Mouse (Mus musculus): ENCODE data around the gene Bcar3.

Gene Bcar3

GRCm38 (mm10) chr3:122509534-122510239 lies 215.8 kb downstream of the Bcar3 start:
- peak; percentile 76 to 92 for DNase-seq (ENCODE audit: inconsistent age in 2 of 2, low spot score in 1 of 2)

DNA sequence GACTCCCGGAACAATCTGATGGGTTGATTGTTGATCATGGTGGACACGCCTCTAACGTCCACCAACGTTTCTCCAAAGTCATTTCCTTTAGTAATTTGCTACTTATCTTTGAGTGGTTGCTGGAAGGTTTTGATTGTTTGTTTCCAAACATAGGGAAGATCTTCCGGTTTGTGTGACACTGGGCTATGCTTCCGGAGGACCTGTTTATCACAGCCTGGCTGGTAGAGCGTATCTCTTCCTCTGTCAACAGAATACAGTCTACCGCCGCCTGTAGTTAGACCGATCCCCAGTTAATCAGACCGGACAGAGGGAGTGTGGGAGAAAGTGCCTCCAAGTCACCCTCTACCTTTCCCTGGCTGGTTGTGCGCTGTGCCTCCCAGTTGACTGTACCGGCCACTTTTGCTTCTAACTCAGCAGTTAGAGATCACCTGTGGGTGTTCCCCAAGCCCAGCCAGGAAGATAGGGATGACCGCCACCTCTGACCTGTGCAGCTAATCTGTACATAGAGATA lies 216.4 kb downstream of the Bcar3 start:
- DNase-seq (ENCODE audit: inconsistent age in 2 of 2, low spot score in 1 of 2): no peak

DNA sequence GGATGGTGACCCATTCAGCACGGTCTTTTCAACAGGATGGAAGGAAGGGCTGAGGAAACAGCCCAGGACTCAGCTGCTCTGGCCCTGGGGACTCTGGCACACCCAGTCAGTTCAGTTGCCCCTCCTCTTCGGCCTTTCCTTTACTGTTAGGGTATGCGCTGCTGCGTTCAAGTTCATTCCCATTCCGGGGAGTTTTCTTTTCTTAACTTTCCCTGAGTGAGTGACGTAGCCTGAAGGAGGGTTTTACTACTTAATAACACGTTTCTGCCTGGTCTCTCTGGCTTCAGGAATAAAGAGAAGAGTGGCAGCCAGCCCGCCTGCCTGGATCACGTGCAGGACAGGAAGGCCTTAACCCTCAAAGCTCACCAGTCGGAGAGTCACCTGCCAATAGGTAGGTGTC lies 217.0 kb downstream of the Bcar3 start:
- DNase-seq (ENCODE audit: inconsistent age in 2 of 2, low spot score in 1 of 2): no peak

DNA sequence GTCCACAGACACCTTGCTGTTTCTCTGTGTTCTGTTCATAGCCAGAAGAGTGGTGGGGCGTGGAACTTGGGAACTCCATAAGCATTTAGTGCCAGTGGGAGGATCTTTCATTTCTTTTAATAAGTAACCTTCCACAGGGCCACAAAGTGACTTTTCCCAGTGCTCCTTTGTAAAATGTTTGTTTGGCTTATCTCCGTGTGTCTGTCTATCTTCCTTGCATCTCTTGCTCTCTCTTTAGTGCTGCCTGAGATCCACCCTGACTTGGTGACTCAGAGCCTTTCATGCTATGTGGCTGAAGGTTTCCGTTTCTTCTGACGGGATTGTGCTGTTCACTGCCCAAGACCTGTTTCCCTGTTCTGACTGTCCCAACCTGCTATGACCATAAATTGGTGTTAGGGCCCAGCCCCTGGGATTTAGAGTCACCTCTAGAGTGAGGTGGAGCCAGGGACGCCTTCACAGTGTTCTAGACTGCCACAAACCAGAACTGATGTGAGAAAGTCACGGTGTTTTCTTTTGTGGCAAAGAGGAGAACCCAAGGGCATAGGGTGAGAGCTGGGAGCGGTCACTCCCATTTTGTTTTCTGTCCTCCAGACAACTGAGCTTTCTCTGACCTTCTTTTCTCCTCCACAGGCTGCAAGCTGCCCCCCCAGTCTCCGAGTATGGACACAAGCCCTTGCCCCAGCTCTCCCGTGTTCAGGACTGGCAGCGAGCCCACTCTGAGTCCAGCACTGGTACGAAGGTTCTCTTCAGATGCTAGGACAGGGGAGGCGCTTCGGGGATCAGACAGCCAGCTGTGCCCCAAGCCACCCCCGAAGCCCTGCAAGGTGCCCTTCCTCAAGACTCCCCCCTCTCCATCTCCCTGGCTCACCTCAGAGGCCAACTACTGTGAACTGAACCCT lies 218.0 kb downstream of the Bcar3 start:
- DNase-seq (ENCODE audit: inconsistent age in 2 of 2, low spot score in 1 of 2): peak in 1 of 2 experiments; percentile 70

GRCm38 (mm10) chr3:122512725-122513375 lies 218.9 kb downstream of the Bcar3 start:
- DNase-seq (ENCODE audit: inconsistent age in 2 of 2, low spot score in 1 of 2): no peak

DNA sequence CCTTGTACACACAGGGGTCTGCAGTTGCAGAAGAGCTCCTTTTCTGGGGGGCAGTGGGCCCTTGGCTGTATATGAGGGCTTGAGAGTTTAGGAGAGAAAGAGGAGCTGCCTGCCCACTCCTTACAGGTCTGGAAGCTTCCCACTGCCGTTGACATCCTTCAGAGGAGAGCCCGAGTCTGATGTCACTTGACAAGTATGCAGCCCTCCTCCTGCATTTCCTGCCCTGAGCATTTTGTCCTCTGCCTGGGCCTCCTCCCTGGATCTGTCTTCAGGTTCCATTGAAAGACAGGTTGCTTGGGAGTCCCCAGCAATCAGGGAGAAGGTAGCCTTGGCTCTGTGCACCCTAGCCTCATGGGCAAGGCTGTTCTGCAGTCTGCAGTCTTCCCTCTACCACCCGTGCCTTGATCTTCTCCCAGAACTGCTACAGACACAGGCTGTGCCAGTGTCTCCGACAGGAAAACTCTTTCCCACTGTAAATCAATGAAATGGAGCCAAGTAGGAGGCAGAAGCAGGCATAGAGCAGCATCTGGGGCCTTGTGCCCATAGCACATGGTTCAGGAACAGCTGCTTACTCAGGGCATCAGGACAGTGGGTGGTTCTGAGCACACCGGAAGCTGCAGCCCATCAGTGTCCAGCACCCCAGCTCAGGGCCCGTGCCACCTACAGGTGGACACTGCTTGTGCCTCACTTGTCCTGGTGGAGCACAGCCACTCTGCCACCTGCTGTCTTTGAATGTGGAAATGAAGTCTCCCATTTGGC lies 221.8 kb downstream of the Bcar3 start:
- DNase-seq (ENCODE audit: inconsistent age in 2 of 2, low spot score in 1 of 2): peak in 1 of 2 experiments; percentile 58

GRCm38 (mm10) chr3:122516327-122516695 lies 222.4 kb downstream of the Bcar3 start:
- DNase-seq (ENCODE audit: inconsistent age in 2 of 2, low spot score in 1 of 2): peak in 1 of 2 experiments; percentile 74

DNA sequence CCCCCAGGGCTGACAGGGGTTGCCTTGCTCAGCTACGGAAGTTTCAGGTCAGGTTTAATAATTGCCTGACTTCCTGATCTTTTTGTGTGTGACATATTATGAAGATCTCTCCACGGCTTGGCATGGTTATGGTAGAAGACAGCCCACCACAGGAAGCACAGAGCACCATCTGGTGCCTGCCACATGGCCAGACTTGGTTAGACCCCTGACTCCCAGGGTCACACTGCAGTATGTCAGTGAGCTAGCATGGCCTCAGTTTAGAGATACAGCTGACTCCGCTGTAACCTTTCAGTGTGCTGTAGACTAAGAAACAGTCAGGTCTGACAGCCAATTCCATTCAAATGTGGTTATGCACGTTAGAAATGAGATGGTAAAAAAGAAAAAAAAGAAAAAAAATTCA lies 223.8 kb downstream of the Bcar3 start:
- DNase-seq (ENCODE audit: inconsistent age in 2 of 2, low spot score in 1 of 2): no peak

- DNase-seq (ENCODE audit: inconsistent age in 2 of 2, low spot score in 1 of 2): no peak
Observed at GRCm38 (mm10) chr3:122518231-122518736, 224.3 kb downstream of the Bcar3 start.

- no peak for DNase-seq (ENCODE audit: inconsistent age in 2 of 2, low spot score in 1 of 2)
Observed at GRCm38 (mm10) chr3:122519082-122519481, 225.1 kb downstream of the Bcar3 start.

DNA sequence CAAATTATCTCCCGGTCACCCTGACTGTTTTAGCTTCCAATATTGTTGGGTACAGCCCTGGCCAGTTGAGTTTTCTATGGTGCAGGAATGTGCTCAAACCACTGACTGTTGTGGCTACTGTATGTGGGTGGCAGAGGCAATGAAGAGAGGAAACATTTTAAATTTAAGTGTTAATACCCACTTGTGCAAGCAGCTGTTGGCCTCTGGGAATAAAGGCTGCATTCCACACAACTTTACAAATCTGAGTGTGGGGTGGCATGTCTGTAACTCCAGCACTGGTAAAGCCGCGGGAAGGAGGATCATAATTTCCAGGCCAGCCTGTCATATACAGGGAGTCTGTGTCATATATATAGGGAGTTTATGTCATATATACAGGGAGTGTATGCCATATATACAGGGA lies 226.4 kb downstream of the Bcar3 start:
- DNase-seq (ENCODE audit: inconsistent age in 2 of 2, low spot score in 1 of 2): no peak

DNA sequence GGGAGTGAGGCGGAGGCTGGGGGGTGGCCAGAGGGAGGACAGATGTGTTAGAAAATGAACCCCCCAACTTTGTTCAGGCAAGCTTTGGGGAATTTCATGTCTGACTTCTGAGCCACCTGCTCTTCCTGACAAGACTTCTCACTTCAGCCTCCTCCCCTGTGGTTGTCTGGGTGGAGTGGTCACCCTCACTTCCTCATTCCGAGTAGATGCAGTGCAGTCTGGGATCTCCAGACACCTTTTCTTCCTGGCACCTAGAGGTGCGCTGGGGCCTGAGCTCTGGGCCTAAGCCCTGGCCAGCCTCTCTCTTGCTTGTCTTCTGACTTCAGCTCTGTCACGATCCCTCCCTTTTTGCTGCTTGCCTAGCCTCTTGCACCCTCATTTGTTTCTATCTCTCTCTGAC lies 226.9 kb downstream of the Bcar3 start:
- no peak for DNase-seq (ENCODE audit: inconsistent age in 2 of 2, low spot score in 1 of 2)

GRCm38 (mm10) chr3:122521294-122521693 lies 227.4 kb downstream of the Bcar3 start:
- DNase-seq (ENCODE audit: inconsistent age in 2 of 2, low spot score in 1 of 2): no peak

DNA sequence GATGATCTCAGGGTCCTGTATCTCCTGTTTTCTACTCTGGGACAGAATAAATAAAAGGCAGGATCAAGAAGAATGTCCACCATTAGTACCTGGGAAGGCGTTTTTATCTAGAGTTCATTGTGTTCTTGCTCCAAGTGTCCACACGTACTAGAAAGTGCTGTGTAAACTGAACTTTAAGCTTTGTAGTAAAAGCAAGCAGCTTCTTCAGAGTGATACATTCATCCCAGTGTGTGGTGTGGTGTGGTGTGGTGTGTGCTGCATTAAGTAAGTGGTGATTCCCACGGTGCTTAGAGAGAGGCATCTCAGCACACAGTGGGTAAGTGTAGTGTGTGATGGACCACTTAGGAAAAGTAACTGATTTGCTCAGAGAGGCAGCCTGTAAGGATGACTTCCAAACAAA lies 234.5 kb downstream of the Bcar3 start:
- no peak for DNase-seq (ENCODE audit: inconsistent age in 2 of 2, low spot score in 1 of 2)

DNA sequence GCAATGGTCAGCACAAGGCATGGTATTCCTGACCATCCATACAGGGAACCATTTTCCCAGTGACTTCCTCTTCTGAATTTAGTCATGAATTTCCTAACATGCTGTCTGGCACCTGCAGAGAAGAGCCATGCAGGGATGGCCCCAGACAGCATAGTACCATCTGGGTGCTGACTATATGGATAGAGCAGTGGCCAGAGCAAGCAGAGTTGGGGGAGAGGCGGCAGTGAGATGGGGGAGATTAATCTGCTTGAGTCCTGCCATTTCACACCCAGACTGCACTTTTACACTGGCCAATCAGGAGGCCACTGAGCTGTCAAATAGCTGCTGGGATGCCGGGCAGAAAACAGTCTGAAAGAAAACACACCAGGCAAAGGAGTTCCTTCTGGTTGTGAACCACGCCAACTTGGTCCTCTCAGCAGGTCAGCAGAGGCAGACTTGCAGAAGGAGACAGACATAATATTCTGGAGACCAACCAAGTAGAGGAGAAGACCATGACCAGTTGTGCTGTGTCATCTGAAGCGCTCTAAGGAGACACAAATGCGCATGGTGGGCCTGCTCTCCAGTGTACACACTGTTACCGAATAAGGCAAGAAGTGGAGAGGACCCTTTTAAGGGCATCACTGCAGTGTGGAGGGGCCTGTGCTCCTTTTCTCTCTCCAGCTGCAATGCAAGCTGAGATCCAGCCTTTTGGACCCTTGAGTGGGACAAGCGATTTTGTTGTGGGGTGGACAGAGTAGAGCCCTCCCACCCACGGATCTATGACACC lies 242.2 kb downstream of the Bcar3 start:
- DNase-seq (ENCODE audit: inconsistent age in 2 of 2, low spot score in 1 of 2): peak in 1 of 2 experiments; percentile 14

GRCm38 (mm10) chr3:122538851-122539250 lies 244.9 kb downstream of the Bcar3 start:
- DNase-seq (ENCODE audit: inconsistent age in 2 of 2, low spot score in 1 of 2): no peak

DNA sequence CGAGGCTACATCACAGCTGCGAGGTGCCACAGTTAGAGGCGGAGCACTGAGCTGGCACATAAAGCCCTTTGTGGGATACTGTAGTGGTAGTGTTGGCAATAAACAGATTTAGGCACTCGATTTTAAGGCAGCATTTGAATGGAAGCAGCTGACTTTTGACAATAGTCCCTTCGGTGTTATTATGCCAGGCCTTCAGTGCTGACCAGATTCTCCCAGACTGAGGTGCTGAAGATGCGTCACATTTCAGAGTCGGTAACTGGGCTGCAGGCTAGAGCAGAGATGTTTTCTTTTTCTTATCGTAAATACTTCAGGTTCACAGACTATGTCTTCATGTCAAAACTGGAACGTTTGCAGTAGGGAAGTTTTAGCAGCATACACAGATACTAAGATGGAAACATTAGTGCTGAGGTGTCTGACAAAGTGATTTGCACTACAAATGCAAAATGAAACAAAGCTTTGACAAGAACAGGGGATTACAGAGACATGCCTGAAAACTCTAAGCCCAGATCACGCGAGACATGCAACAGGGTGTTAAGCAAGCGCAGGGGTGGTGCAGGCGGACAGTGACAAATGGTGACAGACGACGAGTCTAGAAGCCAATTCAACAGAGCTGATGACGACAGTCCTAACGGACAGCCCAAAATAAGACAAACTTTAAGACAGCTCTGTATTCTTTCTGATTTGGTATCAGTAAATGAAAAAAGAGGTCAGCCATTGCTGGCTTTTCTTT lies 246.2 kb downstream of the Bcar3 start:
- peak in 1 of 2 experiments; percentile 45 for DNase-seq (ENCODE audit: inconsistent age in 2 of 2, low spot score in 1 of 2)

- no peak for DNase-seq (ENCODE audit: inconsistent age in 2 of 2, low spot score in 1 of 2)
Observed at GRCm38 (mm10) chr3:122540918-122541317, 247.0 kb downstream of the Bcar3 start.

GRCm38 (mm10) chr3:122545346-122545745 lies 251.4 kb downstream of the Bcar3 start:
- DNase-seq (ENCODE audit: inconsistent age in 2 of 2, low spot score in 1 of 2): no peak
